Mouse (Mus musculus): ENCODE data around the gene Smpd3.
A peak's percentile ranks its signal among the peaks of the same experiment; 100 is the strongest.

Smpd3 gene

GRCm38 (mm10) chr8:106234567-106235261 lies 103.1 kb downstream of the Smpd3 start:
- DNase-seq (ENCODE audit: extremely low read depth, insufficient read length, low spot score) = no peak

GRCm38 (mm10) chr8:106232751-106233150 lies 105.0 kb downstream of the Smpd3 start:
- no peak for DNase-seq (ENCODE audit: extremely low read depth, insufficient read length, low spot score)

DNA sequence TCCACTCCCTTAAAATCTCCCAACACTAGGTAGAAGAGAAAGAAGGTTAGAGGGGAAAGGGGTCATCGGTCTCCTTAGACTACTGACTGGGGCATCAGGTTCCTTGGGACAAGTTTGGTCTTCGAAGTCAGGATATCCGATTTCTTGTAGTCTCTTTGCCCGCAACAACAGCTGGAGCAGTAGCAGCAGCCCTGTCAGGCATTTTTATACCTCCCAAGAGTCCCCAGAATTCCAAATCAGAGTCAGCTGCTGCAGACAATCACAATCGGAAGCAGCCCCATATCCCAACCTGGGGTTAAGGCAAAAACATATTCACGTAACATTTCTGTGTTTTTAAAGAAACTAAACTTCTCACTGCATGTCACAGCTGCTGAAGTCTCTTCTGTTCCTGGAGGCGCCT lies 106.3 kb downstream of the Smpd3 start:
- DNase-seq (ENCODE audit: extremely low read depth, insufficient read length, low spot score) = no peak

- no peak for DNase-seq (ENCODE audit: extremely low read depth, insufficient read length, low spot score)
These were observed 111.2 kb downstream of the Smpd3 start for GRCm38 (mm10) chr8:106226589-106226988.

DNA sequence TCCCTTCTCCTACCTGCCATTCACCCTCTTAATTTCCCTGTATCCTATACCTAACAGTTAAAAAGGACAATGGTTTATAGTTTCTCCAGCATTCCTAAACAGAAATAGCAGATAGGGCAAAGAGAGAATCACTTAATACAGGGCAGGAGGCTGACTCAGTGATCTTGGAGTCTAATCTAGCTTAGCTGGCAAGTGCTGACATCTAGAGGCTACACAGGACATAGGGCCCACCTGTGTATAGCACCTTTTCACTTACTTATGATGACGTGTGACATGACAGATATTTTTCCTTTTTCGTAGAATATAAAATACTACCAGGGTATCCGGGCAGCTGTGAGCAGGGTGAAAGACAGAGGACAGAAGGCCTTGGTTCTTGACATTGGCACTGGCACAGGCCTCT lies 118.2 kb downstream of the Smpd3 start:
- no peak for DNase-seq (ENCODE audit: extremely low read depth, insufficient read length, low spot score)

GRCm38 (mm10) chr8:106213959-106214358 lies 123.8 kb downstream of the Smpd3 start:
- no peak for DNase-seq (ENCODE audit: extremely low read depth, insufficient read length, low spot score)

DNA sequence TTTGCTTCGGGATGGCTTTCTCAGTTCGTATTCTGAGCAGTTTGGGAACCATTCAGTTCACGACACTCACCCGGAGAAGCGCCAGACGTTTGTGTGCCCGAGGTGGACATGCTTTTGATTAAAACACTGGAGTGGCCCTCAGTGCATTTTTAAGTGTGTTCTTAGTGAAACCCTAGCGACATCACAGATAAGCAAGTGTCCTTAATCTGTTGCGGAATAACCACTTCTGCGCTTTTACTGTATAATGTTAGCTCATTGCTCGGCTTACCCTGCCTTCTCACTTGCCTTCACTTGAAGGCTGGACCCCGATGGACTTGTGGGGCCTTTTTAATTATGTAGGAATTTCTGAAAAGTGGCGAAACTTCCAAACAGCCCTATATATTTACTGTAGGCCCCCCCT lies 126.4 kb downstream of the Smpd3 start:
- no peak for DNase-seq (ENCODE audit: extremely low read depth, insufficient read length, low spot score)

DNA sequence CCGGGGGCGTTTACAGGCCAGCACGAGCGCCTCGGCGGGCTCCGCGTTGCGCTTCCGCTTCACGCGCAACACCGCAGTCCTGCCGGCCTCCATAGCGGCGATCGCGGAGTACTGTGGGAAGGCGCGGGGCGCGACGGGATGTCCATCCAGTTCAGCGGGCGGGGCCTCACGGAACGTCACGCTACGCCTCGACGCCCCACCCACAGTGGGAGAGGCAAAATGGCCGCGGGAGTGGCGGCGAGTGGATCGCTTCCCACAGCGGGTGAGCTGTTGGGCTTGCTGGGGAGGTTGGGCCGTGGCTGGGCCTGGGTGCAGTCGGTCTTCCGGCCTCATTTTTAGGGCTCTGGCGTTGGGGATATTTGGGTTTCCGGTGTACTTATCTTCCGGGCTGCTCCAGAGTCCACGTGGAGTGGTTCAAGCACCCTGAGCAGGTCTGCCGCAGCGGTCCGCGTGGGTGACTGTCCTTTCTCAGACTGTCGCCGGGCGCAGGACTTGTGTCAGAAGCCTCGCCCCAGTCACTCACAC lies 126.9 kb downstream of the Smpd3 start, which contains the start of the genes Slc7a6os and Prmt7:
Gene Slc7a6os, minus strand, starts transcription at position 115 of the 525 bp plus-strand sequence.
Gene Prmt7, plus strand, starts transcription at position 116 of the 525 bp plus-strand sequence.
- DNase-seq (ENCODE audit: extremely low read depth, insufficient read length, low spot score) = peak; percentile 94

DNA sequence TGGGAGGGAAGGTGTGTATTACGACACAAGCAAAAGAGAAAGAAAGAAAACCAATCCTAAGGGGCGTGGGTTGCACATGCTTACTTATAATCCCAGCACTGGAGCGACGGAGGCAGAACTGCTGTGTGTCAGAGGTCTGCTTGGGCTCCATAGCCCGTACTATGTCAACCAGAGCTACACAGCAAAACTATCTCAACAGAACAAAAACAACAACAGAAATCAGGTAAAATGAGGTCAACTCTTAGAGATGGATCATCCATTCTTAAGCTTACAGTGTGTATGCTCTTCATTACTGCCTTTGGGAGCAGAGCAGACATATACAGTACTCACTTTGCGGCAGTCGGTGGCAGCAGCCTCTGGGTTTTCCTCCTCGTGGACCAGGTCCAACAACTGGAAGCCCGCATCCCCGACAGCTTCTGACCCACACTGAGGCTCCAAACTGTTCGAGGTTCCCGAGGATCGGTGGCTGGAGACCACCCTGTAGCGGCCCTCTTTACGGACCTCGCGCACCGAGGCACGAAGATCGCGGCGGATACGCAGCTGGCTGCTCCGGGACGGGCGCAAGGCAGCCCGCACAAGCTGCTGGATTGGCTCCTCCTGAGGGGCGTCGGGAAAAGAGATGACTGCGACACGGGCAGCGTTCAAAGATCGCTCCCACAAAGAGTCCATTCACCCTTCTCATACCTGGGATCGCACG lies 127.6 kb downstream of the Smpd3 start:
- DNase-seq (ENCODE audit: extremely low read depth, insufficient read length, low spot score) = no peak

Data from 3134 (cell line).